Mouse (Mus musculus) lung, embryonic 14.5 days (tissue): Measurements from ENCODE around the gene Tpte. TPM values are rescaled to one million over a fixed set of nuclear protein-coding genes. Genes with fewer than 3 reads are reported as not detected.
A peak's percentile ranks its signal among the peaks of the same experiment; 100 is the strongest.

Experiments used
- ATAC-seq: fragments of 200-750 bp; cut with Nextera tagmentation; 2 replicates; pipeline ENCODE4 v1.8.0; 2017; ENCODE audit warnings: mild to moderate bottlenecking, moderate TSS enrichment, moderate library complexity; ENCODE audit not compliant: insufficient read depth
- DNase-seq: peaks from one replicate; pipeline ENCODE4 v3.0.0-alpha.2; 2015
- H3K27ac ChIP-seq: fragments of 300-500 bp; sonication (generic); 2 replicates; pipeline ENCODE4 v1.5.1; 2014; ENCODE audit warnings: low read depth, mild to moderate bottlenecking, moderate library complexity
- H3K27me3 ChIP-seq: fragments of 300-500 bp; sonication (generic); 2 replicates; pipeline ENCODE4 v1.6.1; 2014; ENCODE audit warnings: low read length, control low read depth; ENCODE audit not compliant: insufficient read depth
- H3K36me3 ChIP-seq: fragments of 300-500 bp; sonication (generic); 2 replicates; pipeline ENCODE4 v1.6.1; 2014; ENCODE audit warnings: control low read depth; ENCODE audit not compliant: insufficient read depth
- H3K4me1 ChIP-seq: fragments of 300-500 bp; sonication (generic); 2 replicates; pipeline ENCODE4 v1.6.1; 2014; ENCODE audit warnings: antibody characterized with exemption, control low read depth; ENCODE audit not compliant: insufficient read depth
- H3K4me2 ChIP-seq: fragments of 300-500 bp; sonication (generic); 2 replicates; pipeline ENCODE4 v1.6.1; 2014; ENCODE audit warnings: mild to moderate bottlenecking
- H3K4me3 ChIP-seq: fragments of 300-500 bp; sonication (generic); 2 replicates; pipeline ENCODE4 v1.5.1; 2014; ENCODE audit warnings: low read depth, low read length
- H3K9ac ChIP-seq: fragments of 300-500 bp; sonication (generic); 2 replicates; pipeline ENCODE4 v1.6.1; 2014
- H3K9me3 ChIP-seq: fragments of 300-500 bp; sonication (generic); 2 replicates; pipeline ENCODE4 v1.6.1; 2016; ENCODE audit warnings: low read depth, low read length, control low read depth
- CTCF ChIP-seq: IDR thresholded peaks from 2 replicates; pipeline ENCODE4 v1.5.1; 2016; ENCODE audit warnings: antibody characterized with exemption, low read depth
- WGBS: fragments of 180-500 bp; shearing (Covaris S2); extraction: QIAGEN DNeasy Blood & Tissue Kit; methylation state at CpG from one replicate; pipeline ENCODE4 v1.1.7; 2014; 5-methylcytosine and 5-hydroxymethylcytosine counted together
- polyA plus RNA-seq: library from polyadenylated mRNA; unstranded; fragments of >200 nt; fragmentation: Nextera tagmentation; extraction: Ambion mirVana; gene quantifications from 2 replicates; pipeline ENCODE4 v1.2.1, GENCODE M21; 2014

Gene Tpte
- polyA plus RNA-seq, 1 experiment from 2014 or later = not detected

GRCm38 (mm10) chr8:22260091-22260722, 23.0 kb upstream of the Tpte start:
- no peaks in the 10 kb centered on the region for H3K27me3 ChIP-seq
- H3K4me1 ChIP-seq = no peaks in the 10 kb centered on the region
- no peaks in the 10 kb centered on the region for H3K9me3 ChIP-seq
- no peak overlapping the region for H3K4me3 ChIP-seq
- no peak overlapping the region for H3K9ac ChIP-seq
- peak; percentile 56 for DNase-seq
- H3K4me2 ChIP-seq = no peak overlapping the region
- no peak overlapping the region for H3K27ac ChIP-seq
- peak; percentile 55 for ATAC-seq
- WGBS = 20% methylated on average over 9 of the region's 9 CpGs
- peaks cover 10% of the 10 kb centered on the region; the same call in 1 of the 2 replicates for H3K36me3 ChIP-seq
- no peak for TF ChIP-seq CTCF

DNA sequence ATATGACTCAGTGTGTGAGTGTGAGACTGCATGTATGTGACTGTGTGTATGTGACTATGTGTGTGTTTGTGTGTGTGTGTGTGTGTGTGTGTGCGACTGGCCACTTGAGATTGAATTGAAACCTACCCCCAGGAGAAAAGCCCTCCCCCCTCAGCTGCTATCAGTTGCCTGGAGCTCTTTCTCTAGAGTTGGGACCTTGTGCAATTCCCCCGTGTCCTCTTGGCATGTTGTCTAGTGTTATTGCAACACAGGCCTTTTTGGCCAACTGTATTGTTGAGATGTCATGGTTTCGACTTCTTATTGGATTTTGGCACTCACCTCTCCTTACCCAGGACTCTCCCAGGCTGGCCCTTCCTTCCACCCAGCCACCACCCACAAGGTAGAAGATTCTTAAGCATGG, 21.0 kb upstream of the Tpte start:
- no peak overlapping the region for H3K27ac ChIP-seq
- H3K27me3 ChIP-seq = no peaks in the 10 kb centered on the region
- ATAC-seq = no peak
- no peak for DNase-seq
- H3K36me3 ChIP-seq = peaks cover 7% of the 10 kb centered on the region; the same call in 1 of the 2 replicates
- WGBS = 78% methylated on average over 3 of the region's 3 CpGs
- H3K9me3 ChIP-seq = no peaks in the 10 kb centered on the region
- H3K4me2 ChIP-seq = no peak overlapping the region
- no peak for TF ChIP-seq CTCF
- H3K9ac ChIP-seq = no peak overlapping the region
- no peak overlapping the region for H3K4me3 ChIP-seq
- no peaks in the 10 kb centered on the region for H3K4me1 ChIP-seq

GRCm38 (mm10) chr8:22264292-22264691, 18.9 kb upstream of the Tpte start:
- Histone ChIP-seq H3K27me3 (no peaks in the 10 kb centered on the region), H3K9me3 (no peaks in the 10 kb centered on the region), H3K4me1 (no peaks in the 10 kb centered on the region), H3K4me3 (no peak overlapping the region), H3K27ac (no peak overlapping the region), H3K9ac (no peak overlapping the region), H3K4me2 (no peak overlapping the region), H3K36me3 (no peaks in the 10 kb centered on the region)
- ATAC-seq (no peak), DNase-seq (no peak)
- no peak for TF ChIP-seq CTCF
- WGBS = 73% methylated on average over 6 of the region's 6 CpGs

DNA sequence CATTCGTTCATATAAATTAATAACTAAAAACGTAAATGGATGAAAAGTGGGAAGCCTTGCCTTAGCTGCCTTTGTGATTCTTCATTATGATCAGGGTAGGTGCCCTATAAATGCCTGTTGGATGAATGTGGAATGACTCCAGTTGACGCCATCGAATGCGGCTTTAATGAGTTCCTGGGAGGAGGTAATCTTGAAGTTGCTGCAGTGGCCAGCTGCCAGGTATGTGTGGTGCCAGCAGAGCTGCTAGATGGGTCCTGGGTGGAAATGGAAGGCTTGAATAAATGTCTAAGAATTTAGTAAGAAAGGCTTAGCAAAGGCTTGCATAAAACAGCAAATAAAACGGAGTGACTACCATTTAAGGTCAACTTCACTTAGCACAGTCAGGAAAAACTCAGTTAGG, 18.5 kb upstream of the Tpte start:
- WGBS = 74% methylated on average over 6 of the region's 6 CpGs
- Histone ChIP-seq H3K4me3 (no peak overlapping the region), H3K4me2 (no peak overlapping the region), H3K27ac (no peak overlapping the region), H3K9ac (no peak overlapping the region), H3K4me1 (no peaks in the 10 kb centered on the region), H3K36me3 (no peaks in the 10 kb centered on the region), H3K27me3 (no peaks in the 10 kb centered on the region), H3K9me3 (no peaks in the 10 kb centered on the region)
- ATAC-seq (no peak), DNase-seq (no peak)
- no peak for TF ChIP-seq CTCF

DNA sequence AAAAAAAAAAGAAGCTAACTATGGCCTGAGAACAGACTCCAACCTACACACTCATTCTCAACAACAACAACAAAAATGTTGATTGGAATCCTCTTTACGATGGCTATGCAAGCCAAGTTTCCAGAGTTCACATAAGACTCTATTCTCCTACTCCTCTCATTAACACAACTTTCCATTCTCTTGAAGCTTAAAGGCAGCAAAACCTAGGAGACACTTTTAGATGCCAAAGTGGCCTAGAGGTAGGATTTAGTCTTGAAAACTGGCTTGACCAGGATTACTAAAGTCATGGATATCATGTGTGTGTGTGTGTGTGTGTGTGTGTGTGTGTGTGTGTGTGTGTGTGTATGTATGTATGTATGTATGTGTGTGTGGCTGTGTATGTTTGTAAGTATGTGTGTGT, 18.0 kb upstream of the Tpte start:
- Histone ChIP-seq H3K9ac (no peak overlapping the region), H3K27ac (no peak overlapping the region), H3K9me3 (no peaks in the 10 kb centered on the region), H3K27me3 (no peaks in the 10 kb centered on the region), H3K4me1 (no peaks in the 10 kb centered on the region), H3K4me2 (no peak overlapping the region), H3K36me3 (no peaks in the 10 kb centered on the region), H3K4me3 (no peak overlapping the region)
- no peak for TF ChIP-seq CTCF
- WGBS = 91% methylated on average over 1 of the region's 1 CpGs
- no peak for ATAC-seq
- DNase-seq = no peak

- Histone ChIP-seq H3K4me1 (no peaks in the 10 kb centered on the region), H3K27ac (no peak overlapping the region), H3K36me3 (no peaks in the 10 kb centered on the region), H3K4me2 (no peak overlapping the region), H3K4me3 (no peak overlapping the region), H3K27me3 (no peaks in the 10 kb centered on the region), H3K9ac (no peak overlapping the region), H3K9me3 (no peaks in the 10 kb centered on the region)
- no peak for TF ChIP-seq CTCF
- no peak for ATAC-seq
- 86% methylated on average over 3 of the region's 3 CpGs for WGBS
- DNase-seq = no peak
Measured at GRCm38 (mm10) chr8:22266809-22267208, 16.4 kb upstream of the Tpte start.

DNA sequence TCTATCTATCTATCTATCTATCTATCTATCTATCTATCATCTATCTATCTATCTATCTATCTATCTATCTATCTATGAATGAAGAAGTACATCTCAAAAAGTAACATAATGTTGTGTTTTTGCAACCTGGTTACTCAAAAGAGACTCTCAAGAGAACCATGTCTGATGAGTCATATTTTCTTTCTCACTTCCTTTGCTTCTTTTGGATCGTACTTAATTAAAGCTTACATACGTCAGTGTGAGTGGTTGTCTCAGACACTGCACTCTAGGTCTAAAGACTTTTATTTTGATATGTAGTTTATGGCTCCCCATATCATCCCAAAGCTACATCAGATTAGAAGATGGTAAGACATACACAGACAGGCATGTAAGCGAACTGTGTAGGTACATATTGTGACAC, 10.1 kb upstream of the Tpte start:
- Histone ChIP-seq H3K9me3 (no peaks in the 10 kb centered on the region), H3K4me3 (no peak overlapping the region), H3K27ac (no peak overlapping the region), H3K27me3 (no peaks in the 10 kb centered on the region), H3K36me3 (no peaks in the 10 kb centered on the region), H3K4me2 (no peak overlapping the region), H3K4me1 (no peaks in the 10 kb centered on the region), H3K9ac (no peak overlapping the region)
- WGBS = 71% methylated on average over 3 of the region's 3 CpGs
- no peak for TF ChIP-seq CTCF
- DNase-seq = no peak
- no peak for ATAC-seq

GRCm38 (mm10) chr8:22274641-22275040, 8.6 kb upstream of the Tpte start:
- no peaks in the 10 kb centered on the region for H3K4me1 ChIP-seq
- H3K27ac ChIP-seq = no peak overlapping the region
- no peaks in the 10 kb centered on the region for H3K9me3 ChIP-seq
- no peak for TF ChIP-seq CTCF
- H3K4me3 ChIP-seq = no peak overlapping the region
- 43% methylated on average over 10 of the region's 10 CpGs for WGBS
- ATAC-seq = no peak
- no peak overlapping the region for H3K4me2 ChIP-seq
- H3K27me3 ChIP-seq = no peaks in the 10 kb centered on the region
- H3K36me3 ChIP-seq = no peaks in the 10 kb centered on the region
- H3K9ac ChIP-seq = no peak overlapping the region
- peak; percentile 23 for DNase-seq
